Mouse (Mus musculus): ENCODE results near the gene Tnfaip2. TPM values are rescaled to one million over a fixed set of nuclear protein-coding genes. Genes with fewer than 3 reads are reported as not detected.

Tnfaip2 gene
- 70.3 and 79.5 TPM in 2 replicates for polyA plus RNA-seq (2015; fragmentation: Nextera tagmentation; extraction: Ambion mirVana)

GRCm38 (mm10) chr12:111442309-111443010 lies at the start of gene Tnfaip2:
TSS of gene Tnfaip2 (plus strand) at chr12:111442469.
- Histone ChIP-seq H3K4me2 (peak within 1 kb of the TSS; percentile 90), H3K36me3 (replicated peaks) (peaks cover 35% of the 10 kb centered on the region), H3K27me3 (peaks cover 13% of the 10 kb centered on the region), H3K9me3 (replicated peaks) (no peaks in the 10 kb centered on the region), H3K4me3 (replicated peaks) (peak within 1 kb of the TSS; percentile 69), H3K9ac (peak within 1 kb of the TSS; percentile 84), H3K27ac (replicated peaks) (peak within 1 kb of the TSS; percentile 98), H3K4me1 (replicated peaks) (peaks cover 83% of the 10 kb centered on the region)
- under 1% methylated on average over 47 of the region's 48 CpGs for WGBS (ENCODE audit: insufficient replicate concordance)
- peak; percentile 76 for ATAC-seq (ENCODE audit: insufficient read depth)

GRCm38 (mm10) chr12:111394008-111394407 lies 48.3 kb upstream of the Tnfaip2 start:
- Histone ChIP-seq H3K27me3 (peaks cover 23% of the 10 kb centered on the region), H3K4me3 (replicated peaks) (no peak overlapping the region), H3K27ac (replicated peaks) (no peak overlapping the region), H3K4me1 (replicated peaks) (no peaks in the 10 kb centered on the region), H3K9ac (no peak overlapping the region), H3K9me3 (replicated peaks) (no peaks in the 10 kb centered on the region), H3K4me2 (no peak overlapping the region), H3K36me3 (replicated peaks) (no peaks in the 10 kb centered on the region)
- WGBS (ENCODE audit: insufficient replicate concordance), result 64% methylated on average over 6 of the region's 6 CpGs
- ATAC-seq (ENCODE audit: insufficient read depth), result no peak

- Histone ChIP-seq H3K9me3 (replicated peaks) (no peaks in the 10 kb centered on the region), H3K4me1 (replicated peaks) (no peaks in the 10 kb centered on the region), H3K36me3 (replicated peaks) (no peaks in the 10 kb centered on the region), H3K9ac (no peak overlapping the region), H3K4me3 (replicated peaks) (no peak overlapping the region), H3K4me2 (no peak overlapping the region), H3K27ac (replicated peaks) (no peak overlapping the region), H3K27me3 (peaks cover 38% of the 10 kb centered on the region)
- 45% methylated on average over 5 of the region's 5 CpGs for WGBS (ENCODE audit: insufficient replicate concordance)
- no peak for ATAC-seq (ENCODE audit: insufficient read depth)
Observed at GRCm38 (mm10) chr12:111396997-111397396, 45.3 kb upstream of the Tnfaip2 start.

DNA sequence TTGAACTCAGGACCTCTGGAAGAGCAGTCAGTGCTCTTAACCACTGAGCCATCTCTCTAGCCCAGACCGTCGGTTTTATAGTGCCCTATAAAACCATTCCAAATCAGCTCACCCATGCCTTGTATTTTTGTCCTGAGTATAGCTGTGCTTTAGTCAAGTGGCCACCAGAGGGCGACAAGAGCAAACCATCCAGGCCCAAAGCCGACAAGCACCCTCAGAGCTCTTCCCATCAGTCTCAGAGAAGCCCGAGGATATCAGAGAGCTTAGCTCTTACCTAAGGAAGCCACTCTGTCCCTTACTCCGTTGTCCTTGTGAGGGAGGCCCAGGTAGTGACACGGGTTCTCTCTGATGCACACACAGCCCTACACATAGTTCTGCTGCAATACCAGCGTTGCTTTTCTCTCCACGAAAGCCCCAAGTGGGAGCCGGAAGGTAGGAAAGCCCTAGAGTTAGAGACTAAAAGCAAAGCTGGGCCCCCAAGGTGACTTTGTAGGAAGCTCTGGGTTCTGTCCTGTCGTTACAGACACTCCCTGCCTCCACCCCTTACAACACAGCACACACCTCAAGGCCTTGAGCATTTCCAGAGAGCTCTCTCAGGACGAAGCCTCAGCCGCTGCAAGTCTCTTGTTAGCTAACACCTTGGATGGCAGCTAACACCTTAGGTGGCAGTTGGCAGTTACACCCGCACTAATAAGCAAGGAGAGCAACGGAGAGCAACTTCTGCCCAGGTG lies 40.6 kb upstream of the Tnfaip2 start:
- Histone ChIP-seq H3K9ac (no peak overlapping the region), H3K4me1 (replicated peaks) (no peaks in the 10 kb centered on the region), H3K4me2 (no peak overlapping the region), H3K4me3 (replicated peaks) (no peak overlapping the region), H3K27ac (replicated peaks) (no peak overlapping the region), H3K36me3 (replicated peaks) (no peaks in the 10 kb centered on the region), H3K27me3 (peaks cover 67% of the 10 kb centered on the region), H3K9me3 (replicated peaks) (no peaks in the 10 kb centered on the region)
- WGBS (ENCODE audit: insufficient replicate concordance), result 19% methylated on average over 15 of the region's 15 CpGs
- no peak for ATAC-seq (ENCODE audit: insufficient read depth)

DNA sequence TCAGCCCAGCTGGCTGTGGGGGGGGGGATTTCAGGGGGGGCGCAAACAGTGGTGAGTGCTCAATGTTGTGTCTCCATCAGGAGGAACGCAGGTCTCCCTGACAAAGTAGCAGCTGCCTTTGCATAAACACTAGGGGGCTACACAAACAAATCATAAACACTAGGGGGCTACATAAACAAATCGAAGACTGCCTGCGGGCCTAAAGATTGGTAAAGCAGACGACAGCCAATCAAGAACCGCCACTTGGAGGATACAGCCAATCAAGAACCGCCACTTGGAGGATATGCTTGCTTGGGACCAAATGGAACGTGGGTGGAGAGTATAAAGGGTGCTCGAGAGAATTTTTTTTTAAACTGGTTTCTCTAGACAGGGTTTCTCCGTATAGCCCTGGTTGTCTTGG lies 37.4 kb upstream of the Tnfaip2 start:
- ATAC-seq (ENCODE audit: insufficient read depth), result no peak
- Histone ChIP-seq H3K4me1 (replicated peaks) (0 out of 2 replicates have a peak, but pooled peaks cover 4% of the 10 kb centered on the region), H3K27me3 (peaks cover 76% of the 10 kb centered on the region), H3K9me3 (replicated peaks) (no peaks in the 10 kb centered on the region), H3K4me3 (replicated peaks) (no peak overlapping the region), H3K27ac (replicated peaks) (no peak overlapping the region), H3K4me2 (no peak overlapping the region), H3K36me3 (replicated peaks) (no peaks in the 10 kb centered on the region), H3K9ac (no peak overlapping the region)
- 53% methylated on average over 10 of the region's 10 CpGs for WGBS (ENCODE audit: insufficient replicate concordance)

DNA sequence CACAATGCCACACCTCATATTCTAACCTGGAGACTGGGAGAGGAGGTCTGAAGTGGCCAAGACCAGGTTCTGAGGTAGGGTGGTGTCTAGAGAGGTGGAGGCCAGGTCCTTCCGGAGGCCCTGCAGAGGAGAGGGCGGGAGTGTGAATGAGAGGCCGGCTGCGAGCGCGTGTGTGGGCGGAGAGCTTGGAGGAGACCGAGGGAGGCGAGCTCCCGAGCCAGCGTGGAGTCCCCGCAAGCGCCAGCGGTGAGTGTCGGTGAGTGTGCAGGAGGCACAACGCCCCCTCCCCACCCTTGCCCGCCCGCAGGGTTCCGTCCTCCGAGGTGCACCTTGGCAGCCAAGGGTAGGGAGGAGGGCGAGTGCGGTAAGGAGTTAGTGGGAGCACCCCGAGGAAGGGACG lies 35.6 kb upstream of the Tnfaip2 start, which contains the start of gene Lbhd2:
TSS of gene Lbhd2 (plus strand) at position 188 of the 400 bp plus-strand sequence.
- H3K27me3 ChIP-seq, result peaks cover 74% of the 10 kb centered on the region
- 8% methylated on average over 24 of the region's 24 CpGs for WGBS (ENCODE audit: insufficient replicate concordance)
- H3K27ac ChIP-seq (replicated peaks), result no peak within 1 kb of the TSS
- ATAC-seq (ENCODE audit: insufficient read depth), result no peak
- no peak within 1 kb of the TSS for H3K9ac ChIP-seq
- H3K4me3 ChIP-seq (replicated peaks), result no peak within 1 kb of the TSS
- no peaks in the 10 kb centered on the region for H3K36me3 ChIP-seq (replicated peaks)
- H3K9me3 ChIP-seq (replicated peaks), result no peaks in the 10 kb centered on the region
- 0 out of 2 replicates have a peak, but pooled peaks cover 4% of the 10 kb centered on the region for H3K4me1 ChIP-seq (replicated peaks)
- H3K4me2 ChIP-seq, result peak within 1 kb of the TSS; percentile 27; the same call in 1 of the 2 replicates

DNA sequence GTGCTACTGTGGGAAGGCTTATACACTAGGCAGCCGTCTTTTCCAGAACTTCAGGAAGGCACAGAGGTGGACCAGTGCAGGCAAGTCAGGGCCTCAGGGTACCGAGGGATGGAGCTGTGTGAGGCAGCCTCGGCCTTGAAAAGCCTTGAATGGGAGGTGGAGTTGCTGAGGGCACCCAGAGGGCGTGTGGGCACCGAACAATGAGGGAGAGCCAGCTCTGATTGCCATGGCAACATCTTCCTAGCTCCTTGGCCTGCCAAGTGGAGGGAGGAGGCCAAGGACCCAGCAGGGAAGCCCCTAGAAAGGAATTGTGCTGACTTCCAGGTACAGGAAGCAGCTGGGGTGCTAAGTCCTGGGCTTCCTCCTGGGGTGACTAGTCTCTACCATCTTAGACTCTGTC lies 32.7 kb upstream of the Tnfaip2 start:
- WGBS (ENCODE audit: insufficient replicate concordance), result 30% methylated on average over 5 of the region's 5 CpGs
- no peak for ATAC-seq (ENCODE audit: insufficient read depth)

GRCm38 (mm10) chr12:111411631-111412355 lies 30.5 kb upstream of the Tnfaip2 start:
- Histone ChIP-seq H3K9ac (no peak overlapping the region), H3K27me3 (peaks cover 71% of the 10 kb centered on the region), H3K4me1 (replicated peaks) (peaks cover 22% of the 10 kb centered on the region), H3K27ac (replicated peaks) (no peak overlapping the region), H3K4me2 (no peak overlapping the region), H3K4me3 (replicated peaks) (no peak overlapping the region), H3K9me3 (replicated peaks) (no peaks in the 10 kb centered on the region), H3K36me3 (replicated peaks) (no peaks in the 10 kb centered on the region)
- 62% methylated on average over 8 of the region's 8 CpGs for WGBS (ENCODE audit: insufficient replicate concordance)
- ATAC-seq (ENCODE audit: insufficient read depth), result no peak

More for the DNA sequence above, 32.7 kb upstream of the Tnfaip2 start:
- Histone ChIP-seq H3K27ac (replicated peaks) (no peak overlapping the region), H3K9me3 (replicated peaks) (no peaks in the 10 kb centered on the region), H3K9ac (no peak overlapping the region), H3K4me3 (replicated peaks) (no peak overlapping the region), H3K36me3 (replicated peaks) (no peaks in the 10 kb centered on the region), H3K4me2 (no peak overlapping the region), H3K27me3 (peaks cover 74% of the 10 kb centered on the region), H3K4me1 (replicated peaks) (peaks cover 19% of the 10 kb centered on the region)

GRCm38 (mm10) chr12:111412581-111413284 lies 29.5 kb upstream of the Tnfaip2 start:
- peaks cover 71% of the 10 kb centered on the region for H3K27me3 ChIP-seq
- H3K9me3 ChIP-seq (replicated peaks), result no peaks in the 10 kb centered on the region
- ATAC-seq (ENCODE audit: insufficient read depth), result no peak
- 0 out of 2 replicates have a peak overlapping the region, but pooled peaks have one; percentile 9 for H3K27ac ChIP-seq (replicated peaks)
- H3K4me3 ChIP-seq (replicated peaks), result no peak overlapping the region; the same call in 1 of the 2 replicates
- peak overlapping the region; percentile 49 for H3K4me2 ChIP-seq
- H3K4me1 ChIP-seq (replicated peaks), result peaks cover 20% of the 10 kb centered on the region
- H3K36me3 ChIP-seq (replicated peaks), result no peaks in the 10 kb centered on the region
- no peak overlapping the region for H3K9ac ChIP-seq
- WGBS (ENCODE audit: insufficient replicate concordance), result 30% methylated on average over 12 of the region's 12 CpGs

- no peaks in the 10 kb centered on the region for H3K9me3 ChIP-seq (replicated peaks)
- peaks cover 71% of the 10 kb centered on the region for H3K27me3 ChIP-seq
- H3K4me3 ChIP-seq (replicated peaks), result no peak overlapping the region; the same call in 1 of the 2 replicates
- H3K36me3 ChIP-seq (replicated peaks), result no peaks in the 10 kb centered on the region
- H3K9ac ChIP-seq, result no peak overlapping the region
- H3K27ac ChIP-seq (replicated peaks), result 0 out of 2 replicates have a peak overlapping the region, but pooled peaks have one; percentile 9
- ATAC-seq (ENCODE audit: insufficient read depth), result peak; percentile 45; the same call in 1 of the 2 replicates
- H3K4me1 ChIP-seq (replicated peaks), result peaks cover 20% of the 10 kb centered on the region
- under 1% methylated on average over 21 of the region's 21 CpGs for WGBS (ENCODE audit: insufficient replicate concordance)
- peak overlapping the region; percentile 49 for H3K4me2 ChIP-seq
Observed at GRCm38 (mm10) chr12:111413300-111413699, 29.0 kb upstream of the Tnfaip2 start.

Data from liver, embryonic 15.5 days (tissue).